Mouse (Mus musculus): ENCODE results near the gene Gm21095.
"Not testable (repeated sequence)": the region's sequence is repeated elsewhere in the genome, so short reads cannot be mapped to it uniquely, and the experiment has no call there.

Gene Gm21095
- long read RNA-seq, experiment 1, result 0 reads
- long read RNA-seq, experiment 2, result 0 reads

DNA sequence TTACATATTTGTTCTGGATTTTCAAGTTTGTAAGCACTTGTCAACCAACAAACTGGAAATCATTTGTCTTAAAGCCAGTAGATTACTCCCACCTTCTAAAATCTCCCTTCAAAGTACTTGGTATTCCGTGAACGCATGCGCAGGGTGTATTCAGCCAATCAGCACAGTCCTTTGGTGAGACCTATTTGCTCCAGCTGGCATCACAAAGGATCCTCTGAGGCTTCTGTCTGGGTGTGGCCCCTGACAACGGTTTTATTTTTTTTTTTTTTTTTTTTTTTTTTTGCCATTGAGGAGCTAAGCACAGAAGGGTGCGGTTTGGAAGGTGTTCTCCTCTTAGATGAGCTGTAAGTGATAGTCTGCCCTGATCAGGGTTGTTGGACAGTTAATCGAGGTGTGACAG is at the start of gene Gm21095:
Gm21095 (plus strand) TSS at position 301 of the 400 bp plus-strand sequence.
- intact Hi-C loops (cut with DNase I), result not testable (repeated sequence)

All from adrenal gland (tissue).